Mouse (Mus musculus): ENCODE measurements around the gene Cntfr.

The Cntfr gene

DNA sequence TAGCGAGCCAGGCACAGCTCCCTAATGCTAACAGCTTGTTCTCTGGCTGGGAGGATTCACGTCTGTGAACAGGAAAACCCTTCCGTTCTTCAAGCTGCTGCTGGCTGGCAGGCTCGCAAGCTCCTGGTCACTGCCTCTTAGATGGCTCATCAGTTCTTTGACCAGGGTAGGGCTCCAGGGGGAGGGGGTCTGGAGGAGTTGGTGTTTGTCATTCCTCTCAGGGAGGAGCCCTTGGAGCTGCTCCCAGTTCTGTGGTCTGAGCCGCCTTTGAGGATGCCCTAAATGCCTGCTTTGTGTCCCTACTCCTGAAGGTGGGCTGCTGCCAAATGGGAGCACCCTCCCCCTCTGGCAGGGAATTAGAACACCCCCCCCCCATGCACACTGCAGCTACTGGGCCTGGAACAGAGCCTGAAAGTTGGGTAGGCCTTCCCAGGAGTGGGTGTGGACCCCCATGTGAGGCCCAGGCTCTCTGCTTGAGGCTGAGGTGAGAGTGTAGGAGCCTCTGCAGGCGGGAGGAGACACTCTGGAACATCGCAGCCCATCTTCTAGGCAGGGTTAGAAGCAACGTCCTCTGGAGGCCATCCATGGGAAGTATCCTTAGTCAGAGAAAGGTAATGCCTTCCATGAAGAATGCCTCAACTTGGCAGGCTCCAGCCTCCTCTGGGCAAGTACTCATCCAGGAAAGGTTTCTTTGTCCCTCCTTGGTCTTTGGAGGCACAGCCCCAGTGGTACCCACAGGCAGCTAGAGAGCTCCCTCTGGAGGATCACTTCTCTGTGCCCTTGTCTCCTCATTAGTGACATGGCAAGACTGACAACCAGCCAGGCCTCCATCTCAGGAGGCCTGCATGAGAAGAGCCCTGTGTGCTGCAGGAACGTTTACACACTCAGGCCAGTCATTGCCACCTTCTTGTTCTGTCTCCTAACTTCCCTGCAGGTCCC, 81.0 kb downstream of the Cntfr start:
- no peak for DNase-seq (ENCODE audit: low read depth, low spot score)

- DNase-seq (ENCODE audit: low read depth, low spot score) = peak; percentile 63
These were observed 82.7 kb downstream of the Cntfr start for GRCm38 (mm10) chr4:41614156-41614555.

DNA sequence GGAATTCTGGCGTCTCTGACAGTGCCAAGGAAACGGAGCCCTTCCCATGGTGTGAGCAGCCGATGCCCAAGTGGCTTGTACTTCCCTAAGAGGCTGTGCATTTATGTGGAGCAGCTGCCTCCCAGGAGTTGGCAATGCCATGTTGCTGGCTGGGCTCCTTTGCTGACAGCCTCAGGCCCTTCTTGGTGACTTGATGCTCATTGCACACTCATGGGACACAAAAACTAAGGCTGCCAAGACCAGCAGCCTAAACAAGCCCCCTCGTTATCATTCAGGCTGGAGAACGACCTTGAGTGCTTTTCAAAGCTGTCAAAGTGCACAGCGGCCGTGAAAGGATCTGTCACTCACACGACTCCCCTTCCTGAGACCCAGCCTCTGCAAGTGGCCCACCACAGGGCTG, 84.7 kb downstream of the Cntfr start:
- DNase-seq (ENCODE audit: low read depth, low spot score) = no peak

DNA sequence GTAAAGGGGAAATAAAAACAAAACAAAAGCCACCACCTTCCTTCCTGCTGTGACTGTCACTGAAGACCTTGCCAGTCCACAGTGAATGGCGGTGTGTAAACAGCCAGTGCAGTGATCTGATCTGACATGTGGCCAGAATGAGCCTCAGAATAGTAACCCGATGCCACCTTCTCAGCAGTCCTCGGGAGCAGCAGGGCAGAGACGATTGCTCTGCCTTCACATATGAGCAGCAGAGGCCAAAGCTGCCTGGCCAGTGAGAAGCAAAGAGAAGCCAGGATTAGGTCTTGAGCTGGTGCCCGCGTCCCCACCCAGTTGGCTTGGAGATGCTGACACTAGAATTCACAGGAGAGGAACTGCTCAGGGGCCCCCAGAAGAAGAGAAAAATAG, 86.3 kb downstream of the Cntfr start:
- no peak for DNase-seq (ENCODE audit: low read depth, low spot score)

DNA sequence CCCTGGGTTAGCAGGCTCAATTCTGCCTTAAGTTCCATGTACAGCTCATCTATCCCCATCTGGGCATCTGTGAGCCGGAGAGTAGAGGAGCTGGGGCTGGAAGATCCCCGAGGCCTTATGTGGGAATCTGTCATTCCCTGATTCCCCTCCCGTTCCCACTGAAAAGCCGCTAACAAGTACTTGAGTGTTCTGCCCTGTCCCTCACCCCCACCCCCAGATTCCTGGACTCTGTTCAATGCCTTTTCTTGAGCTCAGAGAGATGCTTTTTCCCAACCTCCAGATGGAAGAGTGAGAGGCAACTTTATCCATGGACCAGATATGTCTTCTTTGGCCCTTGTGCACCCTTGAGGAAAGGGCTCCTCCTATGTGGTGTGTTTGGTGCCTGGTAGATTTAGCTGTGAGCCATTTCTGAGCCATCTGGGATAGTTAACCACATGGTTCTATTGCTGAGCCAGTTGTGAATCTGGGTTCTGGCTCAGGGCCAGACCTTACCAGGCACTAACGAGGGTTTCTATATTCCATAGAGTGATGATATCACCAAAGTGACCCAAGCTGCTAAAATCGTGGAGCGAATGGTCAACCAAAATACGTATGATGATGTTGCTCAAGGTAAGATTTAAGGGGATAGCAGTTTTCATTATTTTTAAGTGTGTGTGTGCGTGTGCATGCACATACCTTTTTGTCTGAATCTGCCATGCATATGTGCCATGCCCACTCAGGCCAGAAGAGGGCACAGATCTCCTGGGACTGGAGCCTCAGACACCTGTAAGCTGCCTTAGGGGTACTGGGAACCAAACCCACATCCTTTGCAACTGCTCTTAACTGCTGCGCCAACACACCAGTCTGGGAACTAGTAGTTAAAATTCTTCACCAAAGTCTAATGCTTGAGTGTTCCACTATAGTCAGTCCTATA, 87.0 kb downstream of the Cntfr start:
- no peak for DNase-seq (ENCODE audit: low read depth, low spot score)

Data from embryo, embryonic 11.5 days (tissue).